Mouse (Mus musculus) lung, postnatal 0 days (tissue): ENCODE results near the gene Pim2.

Experiments
- CTCF ChIP-seq: IDR thresholded peaks from 2 replicates; pipeline ENCODE4 v1.5.1; 2016; ENCODE audit warnings: antibody characterized with exemption, mild to moderate bottlenecking
- EP300 ChIP-seq: IDR thresholded peaks from 2 replicates; pipeline ENCODE4 v1.6.1; 2016; ENCODE audit warnings: antibody characterized with exemption, mild to moderate bottlenecking, control low read depth

- TF ChIP-seq CTCF (no peak), EP300 (no peak)
Measured at GRCm38 (mm10) chrX:7869826-7870225, 8.2 kb upstream of the Pim2 start.
